Mouse (Mus musculus) olfactory bulb, adult 2 months (tissue): ENCODE data around the gene Cacng1.

Experiments
- CTCF ChIP-seq: fragments of 200-500 bp; IDR thresholded peaks from 2 replicates; pipeline ENCODE4 v1.5.1; 2012; ENCODE audit warnings: low read depth, mild to moderate bottlenecking, low read length, moderate library complexity; ENCODE audit not compliant: insufficient read depth
- POLR2A ChIP-seq: fragments of 200-500 bp; IDR thresholded peaks from 2 replicates; pipeline ENCODE4 v1.6.1; 2012; ENCODE audit warnings: mild to moderate bottlenecking, low read depth, low read length, moderate library complexity; ENCODE audit not compliant: insufficient read depth

DNA sequence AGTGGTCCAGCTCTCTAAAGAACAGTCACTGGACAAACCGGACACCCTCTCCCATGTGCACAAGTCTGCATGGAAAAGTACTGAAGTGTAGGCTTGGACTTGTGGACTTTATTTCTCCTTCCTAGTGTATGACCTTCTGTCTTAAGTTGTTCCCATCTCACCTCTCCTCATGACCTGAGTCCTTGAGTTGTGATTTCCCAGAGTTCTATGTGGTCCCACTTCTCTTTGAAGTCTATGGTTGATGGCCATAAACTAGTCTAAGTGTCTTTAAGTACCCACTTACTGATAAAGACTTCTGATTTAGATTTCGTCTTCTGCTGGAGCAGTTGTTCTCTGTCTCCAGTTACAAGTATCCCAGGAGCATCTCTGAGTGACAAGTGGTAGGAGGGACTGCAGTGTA, 48.8 kb downstream of the Cacng1 start:
- TF ChIP-seq CTCF (no peak), POLR2A (no peak)
